Mouse (Mus musculus): ENCODE measurements around the gene Cc2d2b. TPM values are rescaled to one million over a fixed set of nuclear protein-coding genes. Genes with fewer than 3 reads are reported as not detected.

The Cc2d2b gene
- polyA plus RNA-seq, 1 experiment from 2014 or later, result not detected

- 49% methylated on average over 12 of the region's 12 CpGs for WGBS
- H3K27ac ChIP-seq (ENCODE audit: low read depth), result no peak overlapping the region
- no peak overlapping the region for H3K4me2 ChIP-seq
Measured at GRCm38 (mm10) chr19:40720381-40720780, 28.2 kb upstream of the Cc2d2b start.

GRCm38 (mm10) chr19:40722137-40723038, 26.2 kb upstream of the Cc2d2b start:
- Histone ChIP-seq H3K27me3 (ENCODE audit: insufficient read depth, low read length) (no peaks in the 10 kb centered on the region), H3K27ac (ENCODE audit: low read depth) (no peak overlapping the region), H3K4me1 (ENCODE audit: insufficient read depth) (no peaks in the 10 kb centered on the region), H3K4me3 (ENCODE audit: low read depth, low read length) (no peak overlapping the region), H3K4me2 (no peak overlapping the region), H3K9me3 (ENCODE audit: low read depth, low read length) (no peaks in the 10 kb centered on the region), H3K9ac (no peak overlapping the region), H3K36me3 (ENCODE audit: insufficient read depth) (no peaks in the 10 kb centered on the region)
- ATAC-seq (ENCODE audit: insufficient read depth) (peak; percentile 59; the same call in 1 of the 2 replicates), DNase-seq (peak; percentile 87)
- TF ChIP-seq CTCF (IDR thresholded peaks at IDR 0.05; ENCODE audit: low read depth), result peak; percentile 86
- 49% methylated on average over 11 of the region's 11 CpGs for WGBS

More at GRCm38 (mm10) chr19:40720381-40720780, 28.2 kb upstream of the Cc2d2b start:
- Histone ChIP-seq H3K4me3 (ENCODE audit: low read depth, low read length) (no peak overlapping the region), H3K36me3 (ENCODE audit: insufficient read depth) (no peaks in the 10 kb centered on the region), H3K27me3 (ENCODE audit: insufficient read depth, low read length) (no peaks in the 10 kb centered on the region), H3K9ac (no peak overlapping the region), H3K4me1 (ENCODE audit: insufficient read depth) (no peaks in the 10 kb centered on the region), H3K9me3 (ENCODE audit: low read depth, low read length) (no peaks in the 10 kb centered on the region)
- no peak for TF ChIP-seq CTCF (IDR thresholded peaks at IDR 0.05; ENCODE audit: low read depth)
- ATAC-seq (ENCODE audit: insufficient read depth), result no peak
- DNase-seq, result no peak

GRCm38 (mm10) chr19:40723516-40723915, 25.0 kb upstream of the Cc2d2b start:
- no peaks in the 10 kb centered on the region for H3K36me3 ChIP-seq (ENCODE audit: insufficient read depth)
- TF ChIP-seq CTCF (IDR thresholded peaks at IDR 0.05; ENCODE audit: low read depth), result no peak
- no peak overlapping the region for H3K4me3 ChIP-seq (ENCODE audit: low read depth, low read length)
- H3K4me1 ChIP-seq (ENCODE audit: insufficient read depth), result peaks cover 2% of the 10 kb centered on the region; the same call in 1 of the 2 replicates
- no peak for DNase-seq
- H3K27me3 ChIP-seq (ENCODE audit: insufficient read depth, low read length), result no peaks in the 10 kb centered on the region
- no peak overlapping the region for H3K27ac ChIP-seq (ENCODE audit: low read depth)
- H3K4me2 ChIP-seq, result no peak overlapping the region
- no peak for ATAC-seq (ENCODE audit: insufficient read depth)
- no peaks in the 10 kb centered on the region for H3K9me3 ChIP-seq (ENCODE audit: low read depth, low read length)
- WGBS, result 36% methylated on average over 10 of the region's 10 CpGs
- no peak overlapping the region for H3K9ac ChIP-seq

DNA sequence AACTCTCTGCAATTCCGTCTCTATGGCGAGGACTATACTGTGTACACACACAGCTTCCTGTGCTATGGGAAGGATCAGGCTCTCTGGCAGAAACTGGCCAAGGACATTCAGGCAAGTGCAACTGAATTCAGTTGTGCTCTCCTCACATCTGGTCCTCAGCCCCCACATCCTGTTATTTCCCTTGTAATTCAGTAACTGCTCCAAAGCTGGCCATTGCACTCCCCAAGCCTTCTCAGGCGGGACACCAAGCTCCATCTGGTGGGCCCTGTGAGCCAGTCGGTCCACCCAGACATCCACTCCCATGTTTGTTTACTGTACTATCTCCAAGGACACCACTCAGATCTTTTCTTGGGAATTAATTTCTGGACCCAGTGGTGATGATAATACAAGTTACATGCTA, 22.4 kb upstream of the Cc2d2b start:
- WGBS, result 49% methylated on average over 4 of the region's 4 CpGs
- ATAC-seq (ENCODE audit: insufficient read depth) (peak; percentile 35; the same call in 1 of the 2 replicates), DNase-seq (peak; percentile 57)

DNA sequence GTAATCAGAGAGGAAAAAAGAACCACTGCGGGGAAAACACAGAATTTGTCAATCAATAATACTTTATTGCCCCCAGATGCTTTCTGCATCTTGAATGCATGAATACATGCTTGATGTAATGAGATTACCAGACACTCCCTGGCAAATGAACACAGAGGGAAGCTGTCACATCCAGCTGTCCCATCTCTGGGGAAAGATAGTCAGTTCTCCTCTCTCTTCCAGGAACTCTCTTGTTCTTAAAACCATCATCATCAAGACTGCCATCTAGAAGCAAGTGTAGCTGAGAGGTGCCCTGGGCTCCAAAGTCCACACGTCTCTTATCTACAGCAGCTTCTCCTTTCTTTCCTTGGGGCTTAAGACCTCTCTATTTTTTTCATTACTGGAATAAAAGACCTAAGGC, 21.9 kb upstream of the Cc2d2b start:
- H3K4me1 ChIP-seq (ENCODE audit: insufficient read depth), result peaks cover 4% of the 10 kb centered on the region; the same call in 1 of the 2 replicates
- ATAC-seq (ENCODE audit: insufficient read depth), result no peak
- no peak overlapping the region for H3K27ac ChIP-seq (ENCODE audit: low read depth)
- peak; percentile 33 for DNase-seq
- no peak overlapping the region for H3K4me2 ChIP-seq
- H3K4me3 ChIP-seq (ENCODE audit: low read depth, low read length), result no peak overlapping the region
- no peaks in the 10 kb centered on the region for H3K9me3 ChIP-seq (ENCODE audit: low read depth, low read length)
- H3K9ac ChIP-seq, result no peak overlapping the region
- TF ChIP-seq CTCF (IDR thresholded peaks at IDR 0.05; ENCODE audit: low read depth), result no peak
- H3K27me3 ChIP-seq (ENCODE audit: insufficient read depth, low read length), result no peaks in the 10 kb centered on the region
- H3K36me3 ChIP-seq (ENCODE audit: insufficient read depth), result no peaks in the 10 kb centered on the region
- 46% methylated on average over 2 of the region's 2 CpGs for WGBS

More for the DNA sequence above, 22.4 kb upstream of the Cc2d2b start:
- Histone ChIP-seq H3K36me3 (ENCODE audit: insufficient read depth) (no peaks in the 10 kb centered on the region), H3K9me3 (ENCODE audit: low read depth, low read length) (no peaks in the 10 kb centered on the region), H3K4me1 (ENCODE audit: insufficient read depth) (peaks cover 4% of the 10 kb centered on the region; the same call in 1 of the 2 replicates), H3K4me2 (no peak overlapping the region), H3K4me3 (ENCODE audit: low read depth, low read length) (no peak overlapping the region), H3K27ac (ENCODE audit: low read depth) (peak overlapping the region; percentile 15; the same call in 1 of the 2 replicates), H3K9ac (no peak overlapping the region), H3K27me3 (ENCODE audit: insufficient read depth, low read length) (no peaks in the 10 kb centered on the region)
- TF ChIP-seq CTCF (IDR thresholded peaks at IDR 0.05; ENCODE audit: low read depth), result 0 out of 2 replicates have a peak, but pooled peaks have one; percentile 6

DNA sequence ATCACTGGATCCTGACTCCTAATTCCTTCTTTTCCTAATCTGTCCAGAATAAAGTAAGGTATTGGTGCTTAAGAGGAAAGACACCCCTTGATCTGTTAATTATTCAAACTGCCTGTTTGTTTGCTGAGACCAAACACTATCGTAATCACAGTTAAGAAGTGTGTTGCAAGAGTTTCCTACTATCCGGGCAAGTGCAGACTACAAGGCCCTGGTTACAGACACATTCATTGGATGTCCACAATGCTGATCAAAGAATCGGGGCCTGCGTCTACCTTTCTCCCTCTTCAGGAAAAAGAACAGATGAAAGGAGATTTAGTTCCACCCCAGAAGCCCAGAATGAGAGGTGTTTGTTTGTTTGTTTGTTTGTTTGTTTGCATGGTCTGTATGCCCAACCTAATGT, 20.3 kb upstream of the Cc2d2b start:
- 77% methylated on average over 4 of the region's 4 CpGs for WGBS

GRCm38 (mm10) chr19:40728732-40729420, 19.7 kb upstream of the Cc2d2b start:
- no peak for TF ChIP-seq CTCF (IDR thresholded peaks at IDR 0.05; ENCODE audit: low read depth)
- Histone ChIP-seq H3K9me3 (ENCODE audit: low read depth, low read length) (no peaks in the 10 kb centered on the region), H3K27me3 (ENCODE audit: insufficient read depth, low read length) (no peaks in the 10 kb centered on the region), H3K4me2 (no peak overlapping the region), H3K4me3 (ENCODE audit: low read depth, low read length) (no peak overlapping the region), H3K4me1 (ENCODE audit: insufficient read depth) (peaks cover 4% of the 10 kb centered on the region), H3K36me3 (ENCODE audit: insufficient read depth) (no peaks in the 10 kb centered on the region), H3K9ac (no peak overlapping the region), H3K27ac (ENCODE audit: low read depth) (peak overlapping the region; percentile 8; the same call in 1 of the 2 replicates)
- WGBS, result 33% methylated on average over 12 of the region's 12 CpGs
- ATAC-seq (ENCODE audit: insufficient read depth) (no peak), DNase-seq (peak; percentile 32)

More for the DNA sequence above, 20.3 kb upstream of the Cc2d2b start:
- H3K4me1 ChIP-seq (ENCODE audit: insufficient read depth), result peaks cover 4% of the 10 kb centered on the region; the same call in 1 of the 2 replicates
- no peak for TF ChIP-seq CTCF (IDR thresholded peaks at IDR 0.05; ENCODE audit: low read depth)
- ATAC-seq (ENCODE audit: insufficient read depth) (no peak), DNase-seq (no peak)
- no peak overlapping the region for H3K9ac ChIP-seq
- H3K36me3 ChIP-seq (ENCODE audit: insufficient read depth), result no peaks in the 10 kb centered on the region
- H3K27me3 ChIP-seq (ENCODE audit: insufficient read depth, low read length), result no peaks in the 10 kb centered on the region
- H3K4me3 ChIP-seq (ENCODE audit: low read depth, low read length), result no peak overlapping the region
- H3K27ac ChIP-seq (ENCODE audit: low read depth), result no peak overlapping the region
- H3K9me3 ChIP-seq (ENCODE audit: low read depth, low read length), result no peaks in the 10 kb centered on the region
- H3K4me2 ChIP-seq, result no peak overlapping the region
